8 mouse cellular contexts compared by ENCODE assay signal in the genomic region with DNA sequence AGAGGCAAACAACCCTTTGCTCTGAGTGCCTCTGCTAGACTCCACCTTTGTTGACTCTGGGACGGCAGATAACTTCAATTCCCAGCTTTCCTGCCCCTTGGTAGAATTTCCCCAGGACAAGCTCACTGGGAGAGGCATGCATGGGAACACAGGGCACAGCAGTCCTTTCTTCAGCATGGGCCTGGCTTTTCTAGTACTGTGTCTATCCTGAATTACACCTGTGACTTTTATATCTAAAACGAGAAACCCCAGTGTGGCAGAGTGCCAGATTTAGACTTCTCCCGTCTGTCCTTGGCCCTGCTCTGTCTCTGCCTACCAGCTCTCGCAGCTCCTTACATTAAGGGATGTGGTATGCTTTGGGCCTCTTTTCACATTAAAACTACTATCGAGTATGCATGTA. TPM values are rescaled to one million over a fixed set of nuclear protein-coding genes. Genes with fewer than 3 reads are reported as not detected.
A peak's percentile ranks its signal among the peaks of the same experiment; 100 is the strongest.
DNase-seq lines count a peak whose midpoint lies in the region; ATAC-seq lines count a peak whose summit lies in the region.

No protein-coding gene starts in this region.

- H3K9me3 ChIP-seq in forebrain, embryonic 13.5 days (replicated peaks), result no peaks in the 10 kb centered on the region
- no peaks in the 10 kb centered on the region for H3K9me3 ChIP-seq in liver, embryonic 11.5 days (ENCODE audit: control insufficient read depth, low read length)

- DNase-seq in kidney, adult 9 months, result peak; percentile 34
- DNase-seq in kidney, postnatal 4 days, result no peak
- peak; percentile 59 for DNase-seq in MEL-GATA-1-ER (ENCODE audit: extremely low read depth, low read depth)
- no peak for DNase-seq in liver, embryonic 11.5 days (ENCODE audit: low spot score)
- peak; percentile 50 for DNase-seq in naive thymus-derived CD4-positive, alpha-beta T cell, adult 2 months (ENCODE audit: low read depth)

- H3K36me3 ChIP-seq in forebrain, embryonic 13.5 days (ENCODE audit: poor library complexity, severe bottlenecking), result peaks cover 21% of the 10 kb centered on the region
- peaks cover 15% of the 10 kb centered on the region; the same call in 1 of the 2 replicates for H3K36me3 ChIP-seq in liver, embryonic 11.5 days (ENCODE audit: control insufficient read depth, insufficient read depth, low read length)

- H3K4me3 ChIP-seq in forebrain, embryonic 13.5 days, result no peak overlapping the region
- H3K4me3 ChIP-seq in liver, embryonic 11.5 days (ENCODE audit: low read depth, low read length), result peak overlapping the region; percentile 74

- H3K27ac ChIP-seq in forebrain, embryonic 13.5 days, result peak overlapping the region; percentile 62; the same call in 1 of the 2 replicates
- H3K27ac ChIP-seq in liver, embryonic 11.5 days (ENCODE audit: low read depth, low read length), result peak overlapping the region; percentile 77

- H3K4me2 ChIP-seq in forebrain, embryonic 13.5 days, result peak overlapping the region; percentile 37
- peak overlapping the region; percentile 66 for H3K4me2 ChIP-seq in liver, embryonic 11.5 days

- peak overlapping the region; percentile 9 for H3K9ac ChIP-seq in forebrain, embryonic 13.5 days
- H3K9ac ChIP-seq in liver, embryonic 11.5 days (ENCODE audit: low read depth, low read length), result peak overlapping the region; percentile 28; the same call in 1 of the 2 replicates

- no peak for ATAC-seq in forebrain, embryonic 13.5 days
- no peak for ATAC-seq in liver, embryonic 11.5 days (replicated peaks; ENCODE audit: low FRiP score)
- ATAC-seq in activated CD4-positive, CD25-positive, alpha-beta regulatory T cell, adult 4 months, result no peak
- no peak for ATAC-seq in frontal cortex, adult (ENCODE audit: low TSS enrichment)

- 65% methylated on average over 5 of the region's 5 CpGs for WGBS in forebrain, embryonic 13.5 days
- 55% methylated on average over 5 of the region's 5 CpGs for WGBS in liver, embryonic 11.5 days

- no peaks in the 10 kb centered on the region for H3K27me3 ChIP-seq in forebrain, embryonic 13.5 days
- H3K27me3 ChIP-seq in liver, embryonic 11.5 days (replicated peaks; ENCODE audit: control insufficient read depth, insufficient read depth, low read length), result no peaks in the 10 kb centered on the region

- H3K4me1 ChIP-seq in forebrain, embryonic 13.5 days, result peaks cover 54% of the 10 kb centered on the region
- peaks cover 53% of the 10 kb centered on the region for H3K4me1 ChIP-seq in liver, embryonic 11.5 days (replicated peaks; ENCODE audit: control insufficient read depth, insufficient read depth, low read length)

RNA-seq across cellular contexts. Expression of gene Tpm3, which starts 10.6 kb away (rescaled TPM):
- 449 and 474 TPM in 2 replicates for polyA plus RNA-seq in forebrain, embryonic 13.5 days (2015; fragmentation: Nextera tagmentation; extraction: Ambion mirVana)
- polyA plus RNA-seq in liver, embryonic 11.5 days (2014; fragmentation: Nextera tagmentation; extraction: Ambion mirVana), result 443 and 461 TPM in 2 replicates
- 100 to 1,000 TPM; 850 to 880 TPM for polyA plus RNA-seq in activated CD4-positive, CD25-positive, alpha-beta regulatory T cell, adult 4 months (2017; shearing (Covaris generic))

RNA-seq across cellular contexts. Expression of gene Nup210l, which starts 20.9 kb away (rescaled TPM):
- polyA plus RNA-seq in forebrain, embryonic 13.5 days (2015; fragmentation: Nextera tagmentation; extraction: Ambion mirVana), result 0.34 TPM in 2 replicates
- 0.34 and 0.49 TPM in 2 replicates for polyA plus RNA-seq in liver, embryonic 11.5 days (2014; fragmentation: Nextera tagmentation; extraction: Ambion mirVana)
- under 1 TPM; 0.15 to 0.37 TPM for polyA plus RNA-seq in activated CD4-positive, CD25-positive, alpha-beta regulatory T cell, adult 4 months (2017; shearing (Covaris generic))

RNA-seq across cellular contexts. Expression of gene Ubap2l, which starts 30.6 kb away (rescaled TPM):
- polyA plus RNA-seq in forebrain, embryonic 13.5 days (2015; fragmentation: Nextera tagmentation; extraction: Ambion mirVana), result 164 and 169 TPM in 2 replicates
- polyA plus RNA-seq in liver, embryonic 11.5 days (2014; fragmentation: Nextera tagmentation; extraction: Ambion mirVana), result 220 and 229 TPM in 2 replicates
- 100 to 1,000 TPM; 189 to 209 TPM for polyA plus RNA-seq in activated CD4-positive, CD25-positive, alpha-beta regulatory T cell, adult 4 months (2017; shearing (Covaris generic))

RNA-seq across cellular contexts. Expression of gene 4933434E20Rik, which starts 31.6 kb away (rescaled TPM):
- polyA plus RNA-seq in forebrain, embryonic 13.5 days (2015; fragmentation: Nextera tagmentation; extraction: Ambion mirVana), result 224 and 230 TPM in 2 replicates
- polyA plus RNA-seq in liver, embryonic 11.5 days (2014; fragmentation: Nextera tagmentation; extraction: Ambion mirVana), result 159 and 173 TPM in 2 replicates
- polyA plus RNA-seq in activated CD4-positive, CD25-positive, alpha-beta regulatory T cell, adult 4 months (2017; shearing (Covaris generic)), result 100 to 1,000 TPM; 295 to 347 TPM

Comparison
In these comparisons a context has a peak if more than half of its experiments do, and no peak if none do; other contexts are left out.
1. DNase-seq: peak in kidney, adult 9 months (single experiment), MEL-GATA-1-ER (single experiment) and naive thymus-derived CD4-positive, alpha-beta T cell, adult 2 months (single experiment); none in kidney, postnatal 4 days (0 of 2) and liver, embryonic 11.5 days (single experiment).